Mouse (Mus musculus): Measurements from ENCODE around the gene P4htm. TPM values are rescaled to one million over a fixed set of nuclear protein-coding genes. Genes with fewer than 3 reads are reported as not detected.
A peak's percentile ranks its signal among the peaks of the same experiment; 100 is the strongest.
"Not testable (repeated sequence)": the region's sequence is repeated elsewhere in the genome, so short reads cannot be mapped to it uniquely, and the experiment has no call there.

The P4htm gene
- polyA plus RNA-seq (2016; fragmentation: Nextera tagmentation; extraction: Ambion mirVana): 7.3 and 12.2 TPM in 2 replicates

DNA sequence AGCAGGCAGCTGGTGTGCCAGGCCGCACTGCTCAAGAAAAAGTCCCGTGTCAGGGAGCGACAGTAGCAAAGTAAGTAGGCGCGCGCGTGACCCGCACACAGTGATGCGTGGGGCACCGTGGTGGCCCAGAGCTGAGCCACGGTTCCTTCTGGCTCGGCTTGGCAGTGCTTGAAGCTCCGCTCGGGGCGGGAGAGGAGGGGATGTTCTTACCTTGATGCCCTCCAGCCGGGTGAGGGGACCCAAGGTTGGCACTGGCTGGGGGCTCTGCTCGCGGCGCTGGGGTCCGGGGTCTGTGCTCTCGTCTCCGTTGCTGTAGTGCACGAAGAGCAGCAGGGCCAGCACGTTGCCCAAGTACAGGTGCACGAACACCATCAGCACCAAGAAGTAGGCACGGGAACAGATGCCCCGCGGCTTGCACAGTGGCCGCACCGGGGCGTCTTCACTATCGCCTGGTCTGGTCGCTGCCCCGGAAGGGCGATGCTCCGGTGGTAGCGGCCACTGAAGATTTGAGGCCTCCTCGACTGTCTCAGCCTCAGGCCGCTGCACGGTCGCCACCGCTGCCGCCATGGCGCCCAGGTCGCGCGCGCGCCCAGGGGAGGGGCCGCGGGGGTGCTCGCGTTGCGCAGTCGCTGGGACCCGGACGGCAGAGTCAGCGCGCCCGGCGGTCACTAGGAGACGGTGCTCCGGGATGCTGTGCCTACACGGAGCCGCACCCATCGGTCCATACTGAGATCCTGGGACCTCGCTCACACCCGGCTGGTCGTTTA is at the start of gene P4htm:
Gene P4htm, minus strand, starts transcription at position 670 of the 767 bp plus-strand sequence.
- peak within 1 kb of the TSS; percentile 86 for H3K27ac ChIP-seq
- H3K9me3 ChIP-seq: no peaks in the 10 kb centered on the region
- peak; percentile 65 for DNase-seq (ENCODE audit: low spot score)
- H3K36me3 ChIP-seq: peaks cover 13% of the 10 kb centered on the region
- 3% methylated on average over 69 of the region's 69 CpGs for WGBS
- H3K4me3 ChIP-seq: peak within 1 kb of the TSS; percentile 77
- H3K27me3 ChIP-seq (ENCODE audit: insufficient read depth, poor library complexity, severe bottlenecking): 0 out of 2 replicates have a peak, but pooled peaks cover 4% of the 10 kb centered on the region
- peaks cover 23% of the 10 kb centered on the region for H3K4me1 ChIP-seq (replicated peaks)

DNA sequence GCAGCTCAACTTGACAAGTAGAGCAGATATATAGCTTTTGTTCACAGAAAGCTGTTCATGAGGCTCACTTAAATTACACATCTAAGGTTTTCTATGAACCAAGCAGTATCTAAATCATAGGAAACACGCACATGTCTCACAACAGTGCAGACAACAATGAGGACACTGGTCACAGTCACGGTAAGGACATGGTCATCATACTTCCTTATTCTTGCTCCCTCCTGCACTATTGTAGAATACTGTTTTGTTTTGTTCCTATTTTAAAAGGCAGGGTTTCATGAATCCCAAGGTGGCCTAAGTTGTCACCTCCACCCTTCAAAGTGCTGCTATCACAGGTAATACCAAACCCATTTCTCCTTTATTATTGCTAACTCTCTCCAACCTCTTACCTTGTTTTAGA is 42.4 kb upstream of the P4htm start:
- Histone ChIP-seq H3K9me3 (no peaks in the 10 kb centered on the region), H3K36me3 (peaks cover 76% of the 10 kb centered on the region), H3K27ac (no peak overlapping the region), H3K4me1 (replicated peaks) (no peaks in the 10 kb centered on the region), H3K27me3 (ENCODE audit: insufficient read depth, poor library complexity, severe bottlenecking) (no peaks in the 10 kb centered on the region), H3K4me3 (no peak overlapping the region)
- no peak for DNase-seq (ENCODE audit: low spot score)
- WGBS: 94% methylated on average over 2 of the region's 2 CpGs

DNA sequence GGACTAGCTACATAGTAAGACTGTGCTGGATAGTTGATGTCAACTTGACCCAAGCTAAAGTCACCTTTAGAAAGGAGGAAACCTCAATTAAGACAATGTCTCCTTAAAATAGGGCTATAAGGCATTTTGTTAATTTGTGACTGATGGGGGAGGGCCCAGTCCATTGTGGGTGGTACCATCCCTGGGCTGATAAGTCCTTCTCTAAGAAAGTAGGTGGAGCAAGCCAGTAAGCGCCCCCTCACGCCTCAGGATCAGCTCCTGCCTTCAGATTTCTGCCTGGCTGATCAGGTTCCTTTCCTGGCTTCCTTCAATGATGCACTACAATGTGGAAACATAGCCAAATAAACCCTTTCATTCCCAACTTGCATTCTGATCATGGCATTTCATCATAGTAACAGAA is 37.9 kb upstream of the P4htm start:
- no peaks in the 10 kb centered on the region for H3K4me1 ChIP-seq (replicated peaks)
- no peak overlapping the region for H3K27ac ChIP-seq

DNA sequence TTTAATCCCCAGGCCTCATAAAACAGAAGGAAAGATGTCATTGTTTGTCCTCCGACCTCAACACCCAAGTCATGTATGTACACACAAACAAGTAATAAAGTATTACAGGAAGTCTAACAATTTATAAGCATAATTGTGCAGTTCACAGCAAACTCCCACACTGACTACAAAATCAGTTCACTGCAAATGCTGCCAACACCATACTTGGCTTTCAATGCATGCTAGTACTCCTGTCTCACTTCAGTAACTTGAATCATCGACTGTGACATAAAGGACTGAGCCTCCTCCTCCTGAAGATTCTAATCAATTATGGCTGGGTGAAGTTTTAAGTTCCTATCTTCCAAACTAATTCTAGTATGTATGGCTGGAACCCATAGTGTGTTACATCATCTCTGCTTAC is 36.4 kb upstream of the P4htm start:
- no peaks in the 10 kb centered on the region for H3K9me3 ChIP-seq
- no peaks in the 10 kb centered on the region for H3K4me1 ChIP-seq (replicated peaks)
- peaks cover 60% of the 10 kb centered on the region for H3K36me3 ChIP-seq
- no peak for DNase-seq (ENCODE audit: low spot score)
- H3K4me3 ChIP-seq: no peak overlapping the region
- H3K27me3 ChIP-seq (ENCODE audit: insufficient read depth, poor library complexity, severe bottlenecking): no peaks in the 10 kb centered on the region
- WGBS: 87% methylated on average over 2 of the region's 2 CpGs
- H3K27ac ChIP-seq: no peak overlapping the region

More for the DNA sequence above, 37.9 kb upstream of the P4htm start:
- no peak for DNase-seq (ENCODE audit: low spot score)
- H3K36me3 ChIP-seq: peaks cover 60% of the 10 kb centered on the region
- H3K9me3 ChIP-seq: no peaks in the 10 kb centered on the region
- WGBS: 90% methylated on average over 2 of the region's 2 CpGs
- no peak overlapping the region for H3K4me3 ChIP-seq
- H3K27me3 ChIP-seq (ENCODE audit: insufficient read depth, poor library complexity, severe bottlenecking): no peaks in the 10 kb centered on the region

DNA sequence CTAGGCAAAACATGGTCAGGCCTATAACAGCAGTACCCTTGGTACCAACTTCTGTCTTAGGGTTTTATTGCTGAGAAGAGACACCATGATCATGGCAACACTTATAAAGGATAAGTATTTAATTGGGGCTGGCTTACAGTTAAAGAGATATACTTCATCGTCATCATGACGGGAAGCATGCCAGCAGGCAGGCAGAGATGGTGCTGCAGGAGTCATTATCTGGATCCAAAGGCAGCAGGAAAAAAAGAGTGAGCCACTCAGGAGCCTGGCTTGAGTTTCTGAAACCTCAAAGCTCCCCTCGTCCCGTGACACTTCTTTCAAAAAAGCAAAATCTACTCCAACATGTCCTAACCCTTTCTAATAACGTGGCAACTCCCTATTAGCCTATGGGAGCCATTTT is 34.9 kb upstream of the P4htm start:
- peaks cover 66% of the 10 kb centered on the region for H3K36me3 ChIP-seq
- no peak overlapping the region for H3K4me3 ChIP-seq
- H3K27ac ChIP-seq: no peak overlapping the region
- H3K27me3 ChIP-seq (ENCODE audit: insufficient read depth, poor library complexity, severe bottlenecking): no peaks in the 10 kb centered on the region
- no peaks in the 10 kb centered on the region for H3K9me3 ChIP-seq
- H3K4me1 ChIP-seq (replicated peaks): no peaks in the 10 kb centered on the region
- 93% methylated on average over 5 of the region's 5 CpGs for WGBS
- DNase-seq (ENCODE audit: low spot score): no peak

DNA sequence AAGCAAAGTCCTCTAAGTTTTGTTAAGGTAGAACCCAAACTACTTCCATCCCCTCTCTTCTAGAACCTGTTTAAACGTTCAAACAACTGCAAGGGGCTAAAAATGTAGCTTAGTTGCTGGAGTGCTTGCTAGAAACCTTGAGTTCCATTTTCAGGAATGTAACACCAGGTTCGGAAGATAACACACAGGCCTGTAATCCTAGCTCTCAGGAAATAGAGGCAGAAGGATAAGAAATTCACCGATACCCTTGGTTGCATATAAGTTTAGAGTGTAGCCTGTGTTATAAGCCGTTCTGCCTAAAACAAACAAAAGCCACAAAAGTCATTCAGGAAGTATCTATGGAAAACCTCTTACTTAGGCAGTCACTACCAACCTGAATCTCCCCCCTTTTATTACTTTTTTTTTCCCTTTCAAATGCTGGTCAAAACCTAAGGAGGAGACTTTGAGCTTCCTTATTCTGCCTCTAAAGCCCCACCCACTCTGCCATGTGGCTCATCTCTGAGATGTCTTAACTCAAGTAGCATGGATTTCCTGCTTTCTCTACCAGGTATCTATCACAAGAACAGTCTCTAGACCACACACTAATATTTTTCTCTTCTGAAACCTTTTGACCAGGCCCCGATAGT is 34.3 kb upstream of the P4htm start:
- no peak for DNase-seq (ENCODE audit: low spot score)
- Histone ChIP-seq H3K4me3 (no peak overlapping the region), H3K27ac (no peak overlapping the region), H3K4me1 (replicated peaks) (no peaks in the 10 kb centered on the region), H3K27me3 (ENCODE audit: insufficient read depth, poor library complexity, severe bottlenecking) (no peaks in the 10 kb centered on the region), H3K9me3 (no peaks in the 10 kb centered on the region), H3K36me3 (peaks cover 67% of the 10 kb centered on the region)
- 90% methylated on average over 5 of the region's 5 CpGs for WGBS

DNA sequence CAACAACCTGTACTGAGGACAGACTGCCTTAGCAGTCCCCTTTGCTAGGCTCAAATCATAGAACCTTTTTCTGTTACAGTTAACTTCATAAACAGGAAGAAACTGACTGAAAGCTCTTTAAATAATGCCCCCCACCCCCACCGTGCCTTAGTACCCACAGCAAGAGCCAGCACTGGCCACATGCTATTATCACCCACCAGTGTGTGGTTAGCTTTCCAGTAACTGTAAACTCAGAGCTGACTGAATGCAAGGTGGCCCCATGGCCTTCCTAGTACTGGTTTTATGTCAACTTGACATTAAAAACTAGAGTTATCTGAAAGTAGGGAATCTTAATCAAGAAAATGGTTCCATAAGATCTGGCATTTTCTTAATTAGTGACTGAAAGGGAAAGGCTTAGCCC is 33.2 kb upstream of the P4htm start:
- no peak overlapping the region for H3K27ac ChIP-seq
- H3K36me3 ChIP-seq: peaks cover 69% of the 10 kb centered on the region
- WGBS: 84% methylated on average over 1 of the region's 1 CpGs

DNA sequence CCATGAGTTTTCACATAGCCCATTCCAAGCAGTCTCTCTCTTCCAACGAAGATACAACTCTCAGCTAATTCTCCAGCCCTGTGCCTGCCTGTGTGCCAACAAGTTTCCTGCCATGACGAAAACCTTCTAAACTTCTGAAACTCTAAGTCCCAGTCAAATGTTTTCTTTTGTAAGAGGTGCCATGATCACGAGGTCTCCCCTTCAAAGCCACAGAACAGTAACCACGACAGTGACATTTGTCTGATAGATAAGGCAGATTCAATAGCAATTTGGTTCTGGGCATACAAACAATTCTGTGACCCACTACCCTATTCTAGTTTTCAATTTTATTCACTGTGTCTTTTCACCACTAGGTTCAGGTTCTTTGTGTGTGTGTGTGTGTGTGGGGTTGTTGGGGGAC is 30.7 kb upstream of the P4htm start:
- Histone ChIP-seq H3K9me3 (no peaks in the 10 kb centered on the region), H3K27ac (no peak overlapping the region), H3K4me3 (no peak overlapping the region), H3K36me3 (peaks cover 69% of the 10 kb centered on the region), H3K4me1 (replicated peaks) (no peaks in the 10 kb centered on the region), H3K27me3 (ENCODE audit: insufficient read depth, poor library complexity, severe bottlenecking) (no peaks in the 10 kb centered on the region)
- DNase-seq (ENCODE audit: low spot score): no peak
- 88% methylated on average over 4 of the region's 4 CpGs for WGBS

More for the DNA sequence above, 33.2 kb upstream of the P4htm start:
- Histone ChIP-seq H3K9me3 (no peaks in the 10 kb centered on the region), H3K27me3 (ENCODE audit: insufficient read depth, poor library complexity, severe bottlenecking) (no peaks in the 10 kb centered on the region), H3K4me3 (no peak overlapping the region), H3K4me1 (replicated peaks) (no peaks in the 10 kb centered on the region)
- DNase-seq (ENCODE audit: low spot score): no peak

DNA sequence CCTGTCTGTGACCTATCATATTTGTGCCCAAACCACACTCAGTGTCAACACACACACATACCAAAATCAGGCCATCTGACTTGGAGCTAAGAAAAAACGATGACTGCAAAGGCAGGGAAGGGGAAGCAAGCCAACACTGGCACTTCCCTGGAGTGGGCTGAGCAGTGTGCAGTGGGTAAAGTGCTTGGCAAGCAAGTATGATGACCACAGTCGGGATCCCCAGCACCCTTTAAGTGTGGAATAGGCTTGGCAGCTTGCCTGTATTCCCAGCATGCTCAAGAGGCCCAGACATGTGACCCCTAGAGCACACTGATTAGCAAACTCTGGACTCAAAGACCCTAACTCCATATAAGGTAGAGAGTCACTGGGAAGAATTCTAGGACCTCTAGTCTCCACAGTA is 29.0 kb upstream of the P4htm start:
- no peak for DNase-seq (ENCODE audit: low spot score)

DNA sequence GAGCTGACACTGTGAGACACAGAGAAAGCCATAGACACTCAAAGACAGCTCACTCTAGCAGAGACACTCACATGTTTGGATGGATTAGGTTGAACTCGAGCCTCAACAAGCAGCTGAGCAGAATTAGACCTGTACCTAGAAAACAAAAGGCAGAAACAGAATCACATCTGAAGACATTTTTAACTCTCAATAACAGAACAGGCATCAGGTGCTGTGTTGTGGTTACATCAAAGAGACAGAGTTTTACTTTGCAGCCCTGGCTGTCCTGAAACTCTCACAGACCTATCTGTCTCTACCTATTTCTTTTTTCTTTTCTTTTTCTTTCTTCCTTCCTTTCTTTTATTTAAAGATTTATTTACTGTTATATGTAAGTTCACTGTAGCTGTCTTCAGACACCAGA is 19.8 kb upstream of the P4htm start:
- 95% methylated on average over 1 of the region's 1 CpGs for WGBS
- H3K4me3 ChIP-seq: no peak overlapping the region
- H3K9me3 ChIP-seq: no peaks in the 10 kb centered on the region
- H3K27ac ChIP-seq: no peak overlapping the region
- H3K27me3 ChIP-seq (ENCODE audit: insufficient read depth, poor library complexity, severe bottlenecking): no peaks in the 10 kb centered on the region
- H3K36me3 ChIP-seq: peaks cover 90% of the 10 kb centered on the region
- H3K4me1 ChIP-seq (replicated peaks): no peaks in the 10 kb centered on the region
- DNase-seq (ENCODE audit: low spot score): no peak

More for the DNA sequence above, 29.0 kb upstream of the P4htm start:
- WGBS: 77% methylated on average over 2 of the region's 2 CpGs
- Histone ChIP-seq H3K4me3 (no peak overlapping the region), H3K27ac (no peak overlapping the region), H3K9me3 (no peaks in the 10 kb centered on the region), H3K36me3 (peaks cover 62% of the 10 kb centered on the region), H3K4me1 (replicated peaks) (no peaks in the 10 kb centered on the region), H3K27me3 (ENCODE audit: insufficient read depth, poor library complexity, severe bottlenecking) (no peaks in the 10 kb centered on the region)

DNA sequence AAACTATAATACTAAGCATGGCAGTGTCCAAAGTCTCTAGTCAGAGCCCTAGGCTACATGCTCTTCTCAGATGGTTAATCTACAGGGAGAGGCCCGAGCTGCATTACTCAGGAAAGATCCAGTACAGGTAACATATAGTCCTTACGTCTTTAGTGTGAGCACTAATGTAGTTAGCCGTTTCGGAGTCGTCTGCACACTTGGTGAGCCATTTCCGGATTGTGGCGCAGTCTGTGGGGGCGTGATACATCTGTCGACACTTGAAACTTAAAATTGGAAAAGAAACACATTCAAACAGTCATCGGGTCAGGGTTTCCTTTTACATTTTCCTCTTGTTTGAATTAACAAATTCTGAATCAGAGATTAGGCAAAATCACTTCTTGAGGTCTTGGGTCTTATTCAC is 14.0 kb upstream of the P4htm start:
- Histone ChIP-seq H3K4me3 (no peak overlapping the region), H3K36me3 (peaks cover 99% of the 10 kb centered on the region), H3K9me3 (no peaks in the 10 kb centered on the region), H3K4me1 (replicated peaks) (no peaks in the 10 kb centered on the region), H3K27ac (no peak overlapping the region), H3K27me3 (ENCODE audit: insufficient read depth, poor library complexity, severe bottlenecking) (no peaks in the 10 kb centered on the region)
- no peak for DNase-seq (ENCODE audit: low spot score)
- WGBS: 95% methylated on average over 10 of the region's 10 CpGs

DNA sequence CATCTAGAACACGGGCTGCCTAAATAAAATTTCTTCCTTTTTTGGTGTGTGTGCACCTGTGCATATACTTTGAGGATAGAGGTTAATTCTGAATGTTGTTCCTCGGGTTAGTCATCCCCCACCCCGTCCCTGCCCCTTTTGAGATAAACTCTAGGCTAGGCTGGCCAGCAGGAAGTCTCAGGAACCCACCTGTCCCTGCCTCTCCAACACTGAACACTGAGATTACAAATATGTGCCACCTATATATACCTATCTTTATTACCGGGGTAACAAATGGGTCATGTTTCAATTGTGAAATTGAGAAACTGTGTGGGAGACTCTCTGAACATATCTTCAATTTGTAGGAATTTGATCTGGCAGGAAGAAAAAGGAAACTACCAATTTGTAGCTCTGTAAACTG is 11.4 kb upstream of the P4htm start:
- Histone ChIP-seq H3K9me3 (no peaks in the 10 kb centered on the region), H3K27ac (no peak overlapping the region), H3K36me3 (peaks cover 99% of the 10 kb centered on the region), H3K4me1 (replicated peaks) (peaks cover 3% of the 10 kb centered on the region; the same call in 1 of the 2 replicates), H3K27me3 (ENCODE audit: insufficient read depth, poor library complexity, severe bottlenecking) (no peaks in the 10 kb centered on the region), H3K4me3 (no peak overlapping the region)
- WGBS: 89% methylated on average over 4 of the region's 4 CpGs
- no peak for DNase-seq (ENCODE audit: low spot score)

DNA sequence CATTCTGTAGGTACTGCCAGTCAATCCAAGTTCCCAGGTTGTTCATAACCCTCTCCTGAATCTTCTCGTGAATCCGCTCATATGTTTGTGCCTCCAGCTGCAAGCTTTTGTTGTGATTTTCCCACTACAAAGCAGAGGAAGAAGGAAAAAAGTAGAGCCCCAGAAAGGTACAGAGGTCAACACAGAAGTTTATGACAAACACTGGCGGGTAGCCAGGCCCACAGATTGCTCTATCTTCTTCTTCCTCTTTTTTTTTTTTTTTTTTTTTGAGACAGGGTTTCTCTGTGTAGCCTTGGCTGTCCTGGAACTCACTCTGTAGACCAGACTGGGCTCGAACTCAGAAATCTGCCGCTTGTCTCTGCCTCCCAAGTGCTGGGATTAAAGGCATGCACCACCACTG is 10.5 kb upstream of the P4htm start:
- peaks cover 100% of the 10 kb centered on the region for H3K36me3 ChIP-seq
- not testable (repeated sequence) for H3K9me3 ChIP-seq; H3K4me3 ChIP-seq; H3K4me1 ChIP-seq (replicated peaks); H3K27me3 ChIP-seq (ENCODE audit: insufficient read depth, poor library complexity, severe bottlenecking); DNase-seq (ENCODE audit: low spot score); H3K27ac ChIP-seq
- 96% methylated on average over 5 of the region's 5 CpGs for WGBS
